Mouse (Mus musculus) embryonic fibroblast, embryonic 13.5 days (primary cell): ENCODE data around the gene Cipc. TPM values are rescaled to one million over a fixed set of nuclear protein-coding genes. Genes with fewer than 3 reads are reported as not detected.

Experiments
- H3K27ac ChIP-seq: 2 replicates; pipeline ENCODE4 v1.5.1; 2012; ENCODE audit warnings: low read length, control low read depth, inconsistent platforms; ENCODE audit not compliant: insufficient read depth
- H3K4me1 ChIP-seq: 2 replicates; pipeline ENCODE4 v1.6.1; 2011; ENCODE audit warnings: low read length; ENCODE audit not compliant: control insufficient read depth, insufficient read depth
- H3K4me3 ChIP-seq: 2 replicates; pipeline ENCODE4 v1.5.1; 2011; ENCODE audit warnings: mild to moderate bottlenecking, control low read depth, low read length; ENCODE audit not compliant: insufficient read depth
- CTCF ChIP-seq: IDR thresholded peaks from 2 replicates; pipeline ENCODE4 v1.5.1; 2011; ENCODE audit warnings: mild to moderate bottlenecking, control low read depth, low read length, moderate library complexity, borderline replicate concordance; ENCODE audit not compliant: insufficient read depth
- POLR2A ChIP-seq: IDR thresholded peaks from 2 replicates; pipeline ENCODE4 v1.6.1; 2011; ENCODE audit warnings: low read depth, mild to moderate bottlenecking, control low read depth, low read length, moderate library complexity
- polyA plus RNA-seq: library from polyadenylated mRNA; stranded (reverse); fragments of >200 nt; gene quantifications from 2 replicates; pipeline ENCODE4 v1.2.4, GENCODE M21; 2011; ENCODE audit warnings: low read depth; ENCODE audit not compliant: missing spikeins, insufficient read length

Gene Cipc
- polyA plus RNA-seq, 1 experiment: 25.1 TPM

DNA sequence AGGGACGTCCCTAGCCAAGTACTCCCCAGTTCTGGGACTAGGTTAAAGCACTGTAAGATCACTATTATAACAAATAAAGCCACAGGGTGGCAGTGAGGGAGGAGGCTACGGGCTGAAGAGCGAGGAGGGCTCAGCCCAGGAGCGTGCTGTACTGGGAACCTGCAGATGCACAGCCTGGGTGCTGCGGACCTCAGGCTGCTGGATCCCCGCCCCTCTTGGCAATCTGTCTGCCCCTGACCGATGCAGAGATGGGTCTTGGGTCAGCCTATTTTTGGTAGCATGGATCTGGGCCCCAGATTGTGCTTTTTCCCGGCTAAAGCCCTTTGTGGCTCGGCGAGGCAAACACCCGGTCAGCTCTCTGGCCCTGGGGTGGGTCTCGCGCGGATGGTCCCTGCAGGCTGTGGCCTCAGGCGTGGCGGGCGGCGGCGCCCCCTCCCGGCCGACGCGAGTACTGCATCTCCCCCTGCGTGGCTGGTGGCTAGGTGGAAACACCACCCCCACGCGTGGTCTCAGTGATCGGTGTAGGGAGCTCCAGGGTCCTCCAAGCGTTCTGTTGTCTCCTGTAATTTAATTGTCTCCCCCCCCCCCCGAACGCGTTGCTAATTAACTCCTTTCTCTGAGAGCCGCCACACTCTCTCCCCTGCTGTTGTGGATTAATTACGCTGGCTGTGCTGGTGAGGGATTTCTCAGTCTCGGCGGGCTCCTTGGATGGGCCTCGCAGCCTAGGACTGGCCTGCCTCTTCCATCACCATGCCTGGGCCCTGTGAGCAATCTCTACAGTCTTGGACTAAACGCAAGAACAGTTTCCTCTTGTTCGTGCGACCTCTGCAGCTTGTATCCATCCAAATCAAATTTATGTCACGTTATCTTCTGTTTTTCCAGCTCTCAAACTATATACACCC lies 27.8 kb downstream of the Cipc start:
- Histone ChIP-seq H3K27ac (no peak overlapping the region), H3K4me3 (no peak overlapping the region), H3K4me1 (peaks cover 5% of the 10 kb centered on the region; the same call in 1 of the 2 replicates)
- TF ChIP-seq POLR2A (no peak), CTCF (peak; percentile 51)

DNA sequence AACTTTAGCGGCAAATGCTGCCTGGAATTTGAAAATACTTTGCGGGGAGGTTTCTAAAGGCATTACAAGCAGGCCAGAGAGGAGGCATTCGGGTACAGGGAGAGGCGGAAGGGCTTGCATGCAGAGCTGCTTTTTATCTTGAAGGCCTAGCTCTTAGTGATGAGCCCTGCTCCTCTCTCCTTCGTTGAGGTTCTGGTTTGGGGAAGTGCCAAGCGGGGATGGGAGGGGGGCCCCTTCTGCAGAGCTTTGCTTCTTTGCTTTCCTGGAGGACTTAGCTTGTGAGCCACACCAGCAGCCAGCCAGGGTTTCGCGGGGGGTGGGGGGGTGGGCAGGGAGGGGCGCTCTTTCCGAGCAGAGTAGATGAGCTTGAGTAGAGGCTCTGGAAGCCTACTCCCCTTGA lies 28.9 kb downstream of the Cipc start:
- Histone ChIP-seq H3K4me1 (peaks cover 5% of the 10 kb centered on the region; the same call in 1 of the 2 replicates), H3K27ac (no peak overlapping the region), H3K4me3 (no peak overlapping the region)
- TF ChIP-seq CTCF (no peak), POLR2A (no peak)

- Histone ChIP-seq H3K4me3 (no peak overlapping the region), H3K4me1 (peaks cover 5% of the 10 kb centered on the region; the same call in 1 of the 2 replicates), H3K27ac (no peak overlapping the region)
- TF ChIP-seq POLR2A (no peak), CTCF (no peak)
These were observed 29.8 kb downstream of the Cipc start for GRCm38 (mm10) chr12:86976511-86977168.

DNA sequence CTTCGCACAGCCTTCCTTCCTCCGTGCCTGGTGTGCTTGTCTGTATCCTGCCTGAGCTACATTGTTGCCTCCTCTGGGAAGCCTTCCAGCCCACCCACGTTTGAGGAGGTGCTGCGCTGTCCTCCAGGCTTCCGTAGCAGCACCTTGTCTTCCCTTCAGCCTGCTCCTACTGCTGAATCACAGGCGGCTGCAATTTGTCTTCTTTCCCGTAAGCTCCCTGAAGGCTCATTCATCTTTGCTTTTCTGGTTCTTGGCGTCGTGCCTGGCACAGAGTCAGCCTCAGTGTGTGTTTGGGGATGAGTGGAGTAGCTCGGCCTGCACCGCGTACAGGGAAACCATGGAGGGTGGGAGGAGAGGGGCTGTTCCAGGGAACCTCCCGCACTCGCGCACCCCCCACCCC lies 31.0 kb downstream of the Cipc start:
- TF ChIP-seq CTCF (no peak), POLR2A (no peak)
- no peak overlapping the region for H3K27ac ChIP-seq
- peaks cover 4% of the 10 kb centered on the region; the same call in 1 of the 2 replicates for H3K4me1 ChIP-seq
- no peak overlapping the region for H3K4me3 ChIP-seq

GRCm38 (mm10) chr12:86981180-86981579 lies 34.3 kb downstream of the Cipc start:
- no peak for TF ChIP-seq CTCF
- TF ChIP-seq POLR2A: no peak
- H3K4me3 ChIP-seq: no peak overlapping the region

DNA sequence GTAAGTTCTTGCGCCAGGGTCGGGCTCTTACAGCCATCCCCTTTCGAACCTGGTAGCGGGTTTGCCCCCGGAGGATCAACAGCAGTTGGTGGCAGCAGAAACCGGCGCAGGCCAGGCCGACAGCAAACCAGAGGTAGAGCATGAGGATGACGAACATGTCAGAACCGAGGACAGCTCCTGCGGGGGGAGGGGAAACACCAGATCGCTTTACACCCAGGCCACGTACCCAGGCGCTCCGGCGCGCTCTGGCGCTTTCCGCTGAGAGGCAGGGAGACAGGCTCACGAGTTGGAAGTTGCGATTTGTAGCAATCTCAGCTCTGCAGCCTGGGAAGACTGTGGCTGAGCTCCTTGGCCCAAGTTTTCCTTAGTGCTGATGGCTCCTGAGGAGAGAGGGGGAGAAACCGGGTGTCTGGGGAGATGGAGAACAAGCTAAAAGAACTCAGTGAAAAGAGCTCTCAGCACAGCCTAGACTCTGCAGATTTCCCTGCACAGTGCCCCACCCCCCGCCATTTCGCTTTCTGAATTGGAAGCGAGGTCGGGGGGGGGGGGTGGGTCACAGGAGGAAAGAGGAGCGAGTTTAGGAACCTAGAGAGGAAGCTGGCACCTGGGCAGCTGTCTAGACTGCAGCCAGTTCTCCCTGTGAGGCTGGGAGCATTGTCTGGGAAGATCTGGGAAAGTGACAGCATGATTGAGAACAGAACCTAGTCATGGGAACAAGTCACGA lies 36.8 kb downstream of the Cipc start:
- no peak for TF ChIP-seq CTCF
- TF ChIP-seq POLR2A: no peak
- Histone ChIP-seq H3K4me1 (no peaks in the 10 kb centered on the region), H3K27ac (no peak overlapping the region), H3K4me3 (no peak overlapping the region)

More at GRCm38 (mm10) chr12:86981180-86981579, 34.3 kb downstream of the Cipc start:
- Histone ChIP-seq H3K27ac (no peak overlapping the region), H3K4me1 (no peaks in the 10 kb centered on the region)

GRCm38 (mm10) chr12:86984194-86984555 lies 37.3 kb downstream of the Cipc start:
- TF ChIP-seq POLR2A (no peak), CTCF (no peak)
- H3K4me3 ChIP-seq: no peak overlapping the region
- H3K4me1 ChIP-seq: no peaks in the 10 kb centered on the region
- H3K27ac ChIP-seq: no peak overlapping the region

GRCm38 (mm10) chr12:86986562-86986961 lies 39.7 kb downstream of the Cipc start:
- TF ChIP-seq CTCF (no peak), POLR2A (no peak)
- no peaks in the 10 kb centered on the region; the same call in 1 of the 2 replicates for H3K4me1 ChIP-seq
- H3K27ac ChIP-seq: no peak overlapping the region
- H3K4me3 ChIP-seq: no peak overlapping the region

DNA sequence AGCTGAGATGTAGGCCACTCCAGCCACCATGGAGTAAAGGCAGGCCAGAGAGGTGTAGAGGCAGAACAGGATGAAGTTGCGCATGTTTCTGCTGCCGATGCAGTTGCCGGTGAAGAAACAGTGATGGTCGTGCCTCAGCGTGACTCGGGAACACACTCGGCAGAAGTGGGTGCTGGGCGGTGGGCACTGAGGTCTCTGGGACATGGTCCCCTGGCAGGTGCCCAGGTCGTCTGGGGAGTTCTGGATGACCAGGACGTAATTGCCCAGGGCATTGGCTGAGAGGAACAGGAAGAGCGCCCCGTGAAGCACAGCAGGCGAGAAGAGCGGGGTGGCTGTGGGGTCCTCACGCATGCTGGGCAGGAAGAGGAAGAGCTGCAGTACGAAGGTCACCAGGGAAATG lies 41.4 kb downstream of the Cipc start:
- TF ChIP-seq CTCF (no peak), POLR2A (no peak)
- Histone ChIP-seq H3K4me3 (no peak overlapping the region), H3K4me1 (no peaks in the 10 kb centered on the region; the same call in 1 of the 2 replicates), H3K27ac (no peak overlapping the region)

GRCm38 (mm10) chr12:86989378-86989777 lies 42.5 kb downstream of the Cipc start:
- no peak overlapping the region for H3K27ac ChIP-seq
- H3K4me3 ChIP-seq: no peak overlapping the region
- TF ChIP-seq CTCF: no peak
- no peak for TF ChIP-seq POLR2A
- no peaks in the 10 kb centered on the region; the same call in 1 of the 2 replicates for H3K4me1 ChIP-seq
